Mouse (Mus musculus) hindbrain, postnatal 0 days (tissue): ENCODE data around the gene Tspan15. TPM values are rescaled to one million over a fixed set of nuclear protein-coding genes. Genes with fewer than 3 reads are reported as not detected.

Source experiments
- ATAC-seq: fragments of 200-750 bp; cut with Nextera tagmentation; 2 replicates; pipeline ENCODE4 v1.8.0; 2017; ENCODE audit warnings: mild to moderate bottlenecking, moderate TSS enrichment, moderate library complexity
- DNase-seq: peaks from one replicate; pipeline ENCODE4 v3.0.0-alpha.2; 2015; ENCODE audit warnings: low spot score
- H3K27ac ChIP-seq: fragments of 300-500 bp; sonication (generic); 2 replicates; pipeline ENCODE4 v1.5.1; 2014; ENCODE audit warnings: mild to moderate bottlenecking
- H3K27me3 ChIP-seq: fragments of 300-500 bp; sonication (generic); 2 replicates; pipeline ENCODE4 v1.6.1; 2014; ENCODE audit warnings: low read length, mixed read lengths; ENCODE audit not compliant: insufficient read depth
- H3K36me3 ChIP-seq: fragments of 300-500 bp; sonication (generic); 2 replicates; pipeline ENCODE4 v1.6.1; 2014; ENCODE audit warnings: low read length, mixed read lengths; ENCODE audit not compliant: insufficient read depth
- H3K4me1 ChIP-seq: fragments of 300-500 bp; sonication (generic); 2 replicates; pipeline ENCODE4 v1.6.1; 2014; ENCODE audit warnings: antibody characterized with exemption, low read length, mixed read lengths; ENCODE audit not compliant: insufficient read depth
- H3K4me2 ChIP-seq: fragments of 300-500 bp; sonication (generic); 2 replicates; pipeline ENCODE4 v1.6.1; 2014; ENCODE audit warnings: low read depth, mild to moderate bottlenecking, low read length, moderate library complexity, mixed read lengths
- H3K4me3 ChIP-seq: fragments of 300-500 bp; sonication (generic); 2 replicates; pipeline ENCODE4 v1.5.1; 2014; ENCODE audit warnings: low read length
- H3K9ac ChIP-seq: fragments of 300-500 bp; sonication (generic); replicated peaks from 2 replicates; pipeline ENCODE4 v1.6.1; 2014; ENCODE audit warnings: mild to moderate bottlenecking, low read length, moderate library complexity, mixed read lengths
- H3K9me3 ChIP-seq: fragments of 300-500 bp; sonication (generic); 2 replicates; pipeline ENCODE4 v1.6.1; 2016; ENCODE audit warnings: low read length, mixed read lengths
- CTCF ChIP-seq: IDR thresholded peaks from 2 replicates; pipeline ENCODE4 v1.5.1; 2016; ENCODE audit warnings: antibody characterized with exemption, control low read depth, low read depth
- WGBS: fragments of 180-500 bp; shearing (Covaris S2); extraction: QIAGEN DNeasy Blood & Tissue Kit; methylation state at CpG from one replicate; pipeline ENCODE4 v1.1.7; 2014; 5-methylcytosine and 5-hydroxymethylcytosine counted together
- polyA plus RNA-seq: library from polyadenylated mRNA; unstranded; fragments of >200 nt; fragmentation: Nextera tagmentation; extraction: Ambion mirVana; gene quantifications from 2 replicates; pipeline ENCODE4 v1.2.1, GENCODE M21; 2015
- total RNA-seq: library from RNA; depleted of rRNA; stranded (reverse); fragments of >200 nt; gene quantifications from 2 replicates; pipeline ENCODE4 v1.2.3, GENCODE M21; 2014

Tspan15 gene
- total and polyA plus RNA-seq, 2 experiments from 2014 or later = 20.4 to 30.8 TPM

GRCm38 (mm10) chr10:62261115-62261886, 30.2 kb upstream of the Tspan15 start:
- TF ChIP-seq CTCF = peak; percentile 88
- no peak overlapping the region for H3K9ac ChIP-seq
- WGBS = 19% methylated on average over 16 of the region's 18 CpGs

DNA sequence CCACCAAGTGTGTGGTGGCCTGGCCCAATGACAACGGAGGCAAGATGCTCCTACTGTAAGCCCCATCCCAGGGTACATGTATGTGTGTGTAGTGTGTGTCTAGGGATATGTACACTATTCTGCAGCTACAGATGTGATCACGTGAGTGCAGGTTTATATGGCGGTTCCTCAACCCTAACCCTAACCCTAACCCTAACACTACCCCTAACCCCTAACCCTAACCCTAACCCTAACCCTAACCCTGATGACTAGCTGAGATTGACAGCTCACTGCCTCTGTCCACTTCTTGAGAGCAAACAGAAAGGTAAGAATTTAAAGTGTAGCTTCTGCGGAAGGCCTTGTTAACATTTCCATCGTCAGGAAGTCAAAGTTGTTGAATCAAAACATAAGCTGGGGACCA, 27.2 kb upstream of the Tspan15 start:
- H3K36me3 ChIP-seq = no peaks in the 10 kb centered on the region
- WGBS = 93% methylated on average over 5 of the region's 5 CpGs
- no peak overlapping the region for H3K4me3 ChIP-seq
- ATAC-seq = no peak
- H3K27me3 ChIP-seq = no peaks in the 10 kb centered on the region
- no peak overlapping the region for H3K9ac ChIP-seq
- H3K4me1 ChIP-seq = no peaks in the 10 kb centered on the region
- no peak for DNase-seq
- H3K27ac ChIP-seq = no peak overlapping the region
- TF ChIP-seq CTCF = no peak
- H3K4me2 ChIP-seq = no peak overlapping the region
- no peaks in the 10 kb centered on the region for H3K9me3 ChIP-seq

More at GRCm38 (mm10) chr10:62261115-62261886, 30.2 kb upstream of the Tspan15 start:
- ATAC-seq (peak; percentile 92), DNase-seq (peak; percentile 87)
- H3K9me3 ChIP-seq = no peaks in the 10 kb centered on the region
- H3K4me1 ChIP-seq = no peaks in the 10 kb centered on the region
- H3K4me2 ChIP-seq = no peak overlapping the region
- no peaks in the 10 kb centered on the region for H3K36me3 ChIP-seq
- no peak overlapping the region for H3K27ac ChIP-seq
- H3K27me3 ChIP-seq = no peaks in the 10 kb centered on the region
- no peak overlapping the region for H3K4me3 ChIP-seq

GRCm38 (mm10) chr10:62252496-62253235, 21.6 kb upstream of the Tspan15 start:
- TF ChIP-seq CTCF = no peak
- H3K27me3 ChIP-seq = no peaks in the 10 kb centered on the region
- H3K36me3 ChIP-seq = no peaks in the 10 kb centered on the region
- no peak overlapping the region for H3K9ac ChIP-seq
- DNase-seq (no peak), ATAC-seq (no peak)
- WGBS = 89% methylated on average over 27 of the region's 27 CpGs
- no peak overlapping the region for H3K4me3 ChIP-seq
- no peak overlapping the region for H3K4me2 ChIP-seq
- H3K27ac ChIP-seq = no peak overlapping the region
- peaks cover 5% of the 10 kb centered on the region; the same call in 1 of the 2 replicates for H3K4me1 ChIP-seq
- no peaks in the 10 kb centered on the region for H3K9me3 ChIP-seq

DNA sequence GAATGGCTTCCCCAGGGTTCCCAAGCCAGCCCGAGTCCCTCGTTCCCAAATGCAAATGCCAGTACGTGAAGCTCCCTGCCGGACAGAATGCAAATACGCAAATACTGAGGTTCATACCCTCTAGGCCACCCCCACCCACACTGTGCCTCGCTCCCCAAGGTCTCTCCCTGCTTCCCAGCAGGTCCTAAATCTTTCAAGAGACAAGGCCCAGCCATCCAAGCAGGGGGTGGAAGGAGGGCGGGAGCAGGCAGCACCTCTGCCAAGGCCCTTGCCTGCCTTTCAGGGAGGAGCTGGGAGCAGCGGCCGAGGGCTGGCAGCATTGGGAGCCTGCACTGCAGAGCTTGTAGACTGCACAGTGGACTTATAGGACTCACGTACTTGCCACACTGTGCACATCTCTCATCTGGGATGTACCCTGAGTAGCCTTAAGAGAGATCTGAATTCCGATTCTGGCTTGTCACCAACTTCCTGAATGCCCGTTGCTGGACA, 21.0 kb upstream of the Tspan15 start, which contains the start of gene Tacr2:
Gene Tacr2, plus strand, starts transcription at position 439 of the 489 bp plus-strand sequence.
- ATAC-seq (no peak), DNase-seq (no peak)
- Histone ChIP-seq H3K36me3 (no peaks in the 10 kb centered on the region), H3K9ac (no peak within 1 kb of the TSS), H3K4me2 (no peak within 1 kb of the TSS), H3K27me3 (no peaks in the 10 kb centered on the region), H3K4me3 (no peak within 1 kb of the TSS), H3K4me1 (peaks cover 5% of the 10 kb centered on the region; the same call in 1 of the 2 replicates), H3K9me3 (no peaks in the 10 kb centered on the region), H3K27ac (no peak within 1 kb of the TSS)
- no peak for TF ChIP-seq CTCF
- 42% methylated on average over 12 of the region's 12 CpGs for WGBS

- Histone ChIP-seq H3K4me1 (peaks cover 5% of the 10 kb centered on the region; the same call in 1 of the 2 replicates), H3K4me2 (no peak overlapping the region), H3K27me3 (no peaks in the 10 kb centered on the region), H3K9me3 (no peaks in the 10 kb centered on the region), H3K27ac (no peak overlapping the region), H3K4me3 (no peak overlapping the region), H3K9ac (no peak overlapping the region), H3K36me3 (no peaks in the 10 kb centered on the region)
- no peak for TF ChIP-seq CTCF
- DNase-seq (no peak), ATAC-seq (no peak)
- WGBS = 40% methylated on average over 8 of the region's 8 CpGs
Observed at GRCm38 (mm10) chr10:62247815-62248214, 16.8 kb upstream of the Tspan15 start.

DNA sequence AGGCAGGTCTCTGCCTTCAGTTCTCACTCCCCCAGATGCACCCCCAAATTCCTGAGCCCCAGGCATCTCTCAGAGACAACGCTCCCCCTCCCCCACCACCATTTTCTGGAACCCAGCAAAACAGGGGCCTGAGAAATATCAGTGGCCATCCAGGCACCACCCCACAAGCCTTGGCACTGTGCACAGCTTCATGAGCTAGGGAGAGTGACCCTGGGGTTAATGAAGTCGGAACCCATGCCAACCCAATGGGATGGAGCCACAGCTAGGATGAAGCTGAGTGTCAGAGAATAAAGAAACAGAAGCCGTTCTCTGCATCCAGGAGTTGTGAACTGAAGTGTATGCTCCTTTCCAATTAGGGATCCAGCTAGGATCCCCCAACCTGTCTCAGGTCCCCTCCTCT, 16.1 kb upstream of the Tspan15 start:
- Histone ChIP-seq H3K27me3 (no peaks in the 10 kb centered on the region), H3K4me1 (peaks cover 5% of the 10 kb centered on the region; the same call in 1 of the 2 replicates), H3K36me3 (no peaks in the 10 kb centered on the region), H3K27ac (no peak overlapping the region), H3K4me2 (no peak overlapping the region), H3K9ac (no peak overlapping the region), H3K4me3 (no peak overlapping the region), H3K9me3 (no peaks in the 10 kb centered on the region)
- no peak for TF ChIP-seq CTCF
- 47% methylated on average over 3 of the region's 3 CpGs for WGBS
- DNase-seq (peak; percentile 51), ATAC-seq (no peak)
